Mouse (Mus musculus): Measurements from ENCODE around the gene Gper1.

DNA sequence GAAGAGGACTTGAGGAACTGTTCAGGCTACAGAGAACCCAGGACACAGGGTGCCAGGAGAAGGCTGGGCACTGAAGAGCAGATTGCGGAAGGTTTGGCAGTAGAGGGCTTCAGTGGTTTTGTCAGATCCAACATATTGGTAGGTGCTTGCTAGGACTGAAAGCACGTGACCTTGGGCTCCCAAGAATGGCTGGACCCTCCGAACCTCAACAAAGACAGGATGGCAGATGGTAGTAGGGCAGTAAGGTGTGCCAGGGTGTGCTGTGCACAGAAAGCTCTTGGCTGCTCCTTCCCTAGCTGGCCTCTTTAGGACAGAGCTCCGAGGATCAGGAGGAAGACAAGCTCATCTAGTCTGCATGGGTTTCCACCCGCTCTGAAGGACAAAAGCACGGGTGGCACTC, 11.8 kb upstream of the Gper1 start:
- no peak for TF ChIP-seq CTCF (IDR thresholded peaks at IDR 0.05; ENCODE audit: insufficient read depth, low read length)
- TF ChIP-seq POLR2A (IDR thresholded peaks at IDR 0.05; ENCODE audit: borderline replicate concordance, extremely low read depth, low read depth, low read length) = no peak

Measured in lung, adult 2 months (tissue).